Mouse (Mus musculus) olfactory bulb, adult 2 months (tissue): Measurements from ENCODE around the gene Cks2.

ENCODE experiments used
- CTCF ChIP-seq: fragments of 200-500 bp; IDR thresholded peaks from 2 replicates; pipeline ENCODE4 v1.5.1; 2012; ENCODE audit warnings: low read depth, mild to moderate bottlenecking, low read length, moderate library complexity; ENCODE audit not compliant: insufficient read depth
- POLR2A ChIP-seq: fragments of 200-500 bp; IDR thresholded peaks from 2 replicates; pipeline ENCODE4 v1.6.1; 2012; ENCODE audit warnings: mild to moderate bottlenecking, low read depth, low read length, moderate library complexity; ENCODE audit not compliant: insufficient read depth

- no peak for TF ChIP-seq CTCF
- TF ChIP-seq POLR2A, result no peak
Measured at GRCm38 (mm10) chr13:51697897-51698296, 52.9 kb downstream of the Cks2 start.
